9 mouse cellular contexts compared by ENCODE assay signal in the genomic region with DNA sequence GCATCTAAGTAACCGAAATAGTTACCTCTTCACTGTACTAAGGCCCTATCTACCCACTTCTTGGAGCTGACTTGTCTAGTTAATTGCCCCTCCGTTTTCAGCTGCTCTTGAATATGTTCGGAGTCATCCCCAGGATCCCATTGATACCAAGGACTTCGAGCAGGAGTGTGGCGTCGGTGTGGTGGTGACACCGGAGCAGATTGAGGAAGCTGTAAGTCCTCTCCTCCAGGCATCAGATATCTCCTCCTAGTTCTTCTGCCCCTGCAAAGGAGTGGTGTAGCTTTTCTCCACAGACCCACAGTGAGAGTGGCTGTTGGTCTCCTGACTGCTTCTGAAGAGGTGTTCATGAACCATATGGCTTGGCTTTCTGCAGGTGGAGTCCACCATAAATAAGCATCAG. TPM values are rescaled to one million over a fixed set of nuclear protein-coding genes. Genes with fewer than 3 reads are reported as not detected.
DNase-seq lines count a peak whose midpoint lies in the region; ATAC-seq and TF ChIP-seq lines count a peak whose summit lies in the region.
"Had no signal": no experiment of that assay in that cellular context is flagged by ENCODE, and none has a peak within 500 bp of the region (broad histone marks: within the 10 kb centered on the region; RNA-seq: fewer than 3 reads in every experiment).

No protein-coding gene starts in this region.

- WGBS in heart, embryonic 11.5 days (ENCODE audit: insufficient replicate concordance), result 83% methylated on average over 7 of the region's 7 CpGs
- WGBS in hindbrain, embryonic 12.5 days, result 89% methylated on average over 7 of the region's 7 CpGs
- WGBS in midbrain, embryonic 12.5 days, result 87% methylated on average over 7 of the region's 7 CpGs

- H3K27me3 ChIP-seq in heart, embryonic 11.5 days (ENCODE audit: control insufficient read depth, insufficient read depth, low read length), result no peaks in the 10 kb centered on the region
- H3K27me3 ChIP-seq in MEL (ENCODE audit: control insufficient read depth in 1 of 2, insufficient read depth in 2 of 2, low read length in 2 of 2), result no peaks in the 10 kb centered on the region
- no peaks in the 10 kb centered on the region for H3K27me3 ChIP-seq in hindbrain, embryonic 12.5 days
- no peaks in the 10 kb centered on the region for H3K27me3 ChIP-seq in midbrain, embryonic 12.5 days

- H3K9me3 ChIP-seq in heart, embryonic 11.5 days (replicated peaks; ENCODE audit: control insufficient read depth, low read length), result no peaks in the 10 kb centered on the region
- H3K9me3 ChIP-seq in MEL (replicated peaks; ENCODE audit: insufficient read depth, low read length), result no peaks in the 10 kb centered on the region
- no peaks in the 10 kb centered on the region for H3K9me3 ChIP-seq in hindbrain, embryonic 12.5 days (replicated peaks)
- H3K9me3 ChIP-seq in midbrain, embryonic 12.5 days, result no peaks in the 10 kb centered on the region

- H3K36me3 ChIP-seq in heart, embryonic 11.5 days (ENCODE audit: control insufficient read depth, insufficient read depth, low read length), result peaks cover 23% of the 10 kb centered on the region
- peaks cover 5 to 10% of the 10 kb centered on the region in 2 experiments for H3K36me3 ChIP-seq in MEL (ENCODE audit: control insufficient read depth in 1 of 2, insufficient read depth in 2 of 2, low read length in 2 of 2)
- peaks cover 42% of the 10 kb centered on the region for H3K36me3 ChIP-seq in hindbrain, embryonic 12.5 days
- H3K36me3 ChIP-seq in midbrain, embryonic 12.5 days, result peaks cover 45% of the 10 kb centered on the region

- DNase-seq in heart, adult 8-10 months (ENCODE audit: low spot score), result no peak
- DNase-seq in MEL (ENCODE audit: low read depth, low spot score), result peak; percentile 69
- no peak for DNase-seq in c-Kit-positive CD71-positive TER-119-positive erythroid progenitor cells, embryonic 14.5 days (ENCODE audit: low spot score)
- no peak for DNase-seq in lung, postnatal 25 days (ENCODE audit: low spot score)
- no peak for DNase-seq in kidney, postnatal 36 days
- DNase-seq: cerebellum, postnatal 36 days had no signal

- TF ChIP-seq POLR2A in MEL (IDR thresholded peaks at IDR 0.05; ENCODE audit: control insufficient read depth in 1 of 2, insufficient read depth in 1 of 2, low read depth in 1 of 2, low read length in 2 of 2, poor library complexity in 1 of 2), result no peak

- no peak for ATAC-seq in heart, embryonic 11.5 days (replicated peaks; ENCODE audit: insufficient number of reproducible peaks, low FRiP score, low TSS enrichment)
- ATAC-seq in hindbrain, embryonic 12.5 days (ENCODE audit: low FRiP score), result no peak
- no peak for ATAC-seq in midbrain, embryonic 12.5 days (ENCODE audit: low FRiP score, low read depth)

- no peak for TF ChIP-seq EP300 in MEL (IDR thresholded peaks at IDR 0.05; ENCODE audit: low read depth in 1 of 2, low read length in 2 of 2)

- peaks cover 15% of the 10 kb centered on the region for H3K79me2 ChIP-seq in MEL (ENCODE audit: control insufficient read depth, insufficient read depth, low read length, poor library complexity)

- TF ChIP-seq CTCF in MEL (IDR thresholded peaks at IDR 0.05 in 2 of 3, conservative IDR thresholded peaks at IDR 0.05 in 1 of 3; ENCODE audit: control insufficient read depth in 1 of 3, insufficient read depth in 1 of 3, low read depth in 2 of 3, low read length in 3 of 3, poor library complexity in 1 of 3, severe bottlenecking in 1 of 3), result no peak

- H3K27ac ChIP-seq in heart, embryonic 11.5 days (ENCODE audit: low read depth, low read length), result no peak overlapping the region
- peak overlapping the region; percentile 79 for H3K27ac ChIP-seq in MEL (ENCODE audit: control insufficient read depth, low read depth, low read length)
- no peak overlapping the region for H3K27ac ChIP-seq in hindbrain, embryonic 12.5 days
- H3K27ac ChIP-seq in midbrain, embryonic 12.5 days (replicated peaks), result no peak overlapping the region

- TF ChIP-seq RAD21 in MEL (IDR thresholded peaks at IDR 0.05; ENCODE audit: low read depth, low read length), result no peak

- H3K4me1 ChIP-seq in heart, embryonic 11.5 days (ENCODE audit: control insufficient read depth, insufficient read depth, low read length), result peaks cover 8% of the 10 kb centered on the region
- peaks cover 3 to 11% of the 10 kb centered on the region in 2 experiments for H3K4me1 ChIP-seq in MEL (ENCODE audit: control insufficient read depth in 1 of 2, insufficient read depth in 2 of 2, low read length in 2 of 2)
- peaks cover 18% of the 10 kb centered on the region for H3K4me1 ChIP-seq in hindbrain, embryonic 12.5 days
- H3K4me1 ChIP-seq in midbrain, embryonic 12.5 days, result peaks cover 18% of the 10 kb centered on the region

- H3K4me3 ChIP-seq in heart, embryonic 11.5 days (ENCODE audit: low read depth, low read length), result peak overlapping the region; percentile 73
- peak overlapping the region; percentile 80 to 86 for H3K4me3 ChIP-seq in MEL (ENCODE audit: control insufficient read depth in 1 of 2, insufficient read depth in 1 of 2, low read depth in 2 of 2, low read length in 2 of 2)
- peak overlapping the region; percentile 69 for H3K4me3 ChIP-seq in hindbrain, embryonic 12.5 days
- peak overlapping the region; percentile 72 for H3K4me3 ChIP-seq in midbrain, embryonic 12.5 days

- H3K9ac ChIP-seq in heart, embryonic 11.5 days (ENCODE audit: low read depth, low read length), result peak overlapping the region; percentile 86
- H3K9ac ChIP-seq in MEL (ENCODE audit: control insufficient read depth, low read depth, low read length, poor library complexity, severe bottlenecking), result peak overlapping the region; percentile 81
- H3K9ac ChIP-seq in hindbrain, embryonic 12.5 days, result peak overlapping the region; percentile 64; the same call in 1 of the 2 replicates
- H3K9ac ChIP-seq in midbrain, embryonic 12.5 days (replicated peaks), result peak overlapping the region; percentile 69

- peak overlapping the region; percentile 95 for H3K4me2 ChIP-seq in heart, embryonic 11.5 days
- H3K4me2 ChIP-seq in hindbrain, embryonic 12.5 days (replicated peaks), result peak overlapping the region; percentile 88
- peak overlapping the region; percentile 84 for H3K4me2 ChIP-seq in midbrain, embryonic 12.5 days (replicated peaks)

TF ChIP-seq in MEL, 35 proteins besides CTCF, POLR2A, EP300 and RAD21:
- peak; percentile 71; the same call in 1 of the 2 replicates for TF ChIP-seq TBP (IDR thresholded peaks at IDR 0.05; ENCODE audit: low read depth, low read length)
- 0 out of 2 replicates have a peak, but pooled peaks have one; percentile 42 for TF ChIP-seq CHD1 (IDR thresholded peaks at IDR 0.05; ENCODE audit: low read depth, low read length)
- TF ChIP-seq TAL1 (IDR thresholded peaks at IDR 0.05; ENCODE audit: low read length), result no peak
- 0 out of 2 replicates have a peak, but pooled peaks have one; percentile 34 for TF ChIP-seq GATA1 (IDR thresholded peaks at IDR 0.05; ENCODE audit: low read depth, low read length)

RNA-seq across cellular contexts. Expression of gene Qars, which starts 1.3 kb away (rescaled TPM):
- polyA plus RNA-seq in heart, embryonic 11.5 days (2014; fragmentation: Nextera tagmentation; extraction: Ambion mirVana), result 86.7 and 89.6 TPM in 2 replicates
- 10 to 100 TPM; 76.7 to 84.2 (median 80.1) TPM for total RNA-seq in heart, adult 8-10 months (2022)
- total RNA-seq in MEL (2012; rRNA removed), result 267 and 286 TPM in 2 replicates
- 100 to 1,000 TPM in 1 of 2 experiments, not detected in 1; 407 TPM for polyA plus RNA-seq in MEL (2012; ENCODE audit: insufficient read depth in 1 of 2, insufficient read length in 2 of 2, low read depth in 1 of 2, low replicate concordance in 2 of 2, missing spikeins in 1 of 2)
- polyA plus RNA-seq in hindbrain, embryonic 12.5 days (2016; fragmentation: Nextera tagmentation; extraction: Ambion mirVana), result 82.9 and 94.0 TPM in 2 replicates
- 83.7 and 86.3 TPM in 2 replicates for polyA plus RNA-seq in midbrain, embryonic 12.5 days (2016; fragmentation: Nextera tagmentation; extraction: Ambion mirVana)

RNA-seq across cellular contexts. Expression of gene Qrich1, which starts 7.8 kb away (rescaled TPM):
- polyA plus RNA-seq in heart, embryonic 11.5 days (2014; fragmentation: Nextera tagmentation; extraction: Ambion mirVana), result 103 and 109 TPM in 2 replicates
- total RNA-seq in heart, adult 8-10 months (2022), result 10 to 100 TPM; 55.6 to 70.2 (median 61.7) TPM
- total RNA-seq in MEL (2012; rRNA removed), result 122 and 126 TPM in 2 replicates
- 100 to 1,000 TPM in 1 of 2 experiments, 10 to 100 TPM in 1; 84.5 to 161 TPM for polyA plus RNA-seq in MEL (2012; ENCODE audit: insufficient read depth in 1 of 2, insufficient read length in 2 of 2, low read depth in 1 of 2, low replicate concordance in 2 of 2, missing spikeins in 1 of 2)
- polyA plus RNA-seq in hindbrain, embryonic 12.5 days (2016; fragmentation: Nextera tagmentation; extraction: Ambion mirVana), result 162 and 171 TPM in 2 replicates
- 175 and 178 TPM in 2 replicates for polyA plus RNA-seq in midbrain, embryonic 12.5 days (2016; fragmentation: Nextera tagmentation; extraction: Ambion mirVana)

RNA-seq across cellular contexts. Expression of gene Usp19, which starts 18.4 kb away (rescaled TPM):
- 48.9 and 57.4 TPM in 2 replicates for polyA plus RNA-seq in heart, embryonic 11.5 days (2014; fragmentation: Nextera tagmentation; extraction: Ambion mirVana)
- 100 to 1,000 TPM in 3 of 4 experiments, 10 to 100 TPM in 1; 92.9 to 109 (median 102) TPM for total RNA-seq in heart, adult 8-10 months (2022)
- 69.0 and 76.1 TPM in 2 replicates for total RNA-seq in MEL (2012; rRNA removed)
- polyA plus RNA-seq in MEL (2012; ENCODE audit: insufficient read depth in 1 of 2, insufficient read length in 2 of 2, low read depth in 1 of 2, low replicate concordance in 2 of 2, missing spikeins in 1 of 2), result 100 to 1,000 TPM in 1 of 2 experiments, not detected in 1; 162 TPM
- 107 and 112 TPM in 2 replicates for polyA plus RNA-seq in hindbrain, embryonic 12.5 days (2016; fragmentation: Nextera tagmentation; extraction: Ambion mirVana)
- 111 and 116 TPM in 2 replicates for polyA plus RNA-seq in midbrain, embryonic 12.5 days (2016; fragmentation: Nextera tagmentation; extraction: Ambion mirVana)

RNA-seq across cellular contexts. Expression of gene Lamb2, which starts 29.2 kb away (rescaled TPM):
- polyA plus RNA-seq in heart, embryonic 11.5 days (2014; fragmentation: Nextera tagmentation; extraction: Ambion mirVana), result 22.7 and 30.4 TPM in 2 replicates
- total RNA-seq in heart, adult 8-10 months (2022), result 100 to 1,000 TPM; 342 to 366 (median 351) TPM
- total RNA-seq in MEL (2012; rRNA removed), result 0.56 and 0.58 TPM in 2 replicates
- under 1 TPM in 1 of 2 experiments, not detected in 1; 0.84 TPM for polyA plus RNA-seq in MEL (2012; ENCODE audit: insufficient read depth in 1 of 2, insufficient read length in 2 of 2, low read depth in 1 of 2, low replicate concordance in 2 of 2, missing spikeins in 1 of 2)
- 44.1 and 44.8 TPM in 2 replicates for polyA plus RNA-seq in hindbrain, embryonic 12.5 days (2016; fragmentation: Nextera tagmentation; extraction: Ambion mirVana)
- 42.2 and 44.0 TPM in 2 replicates for polyA plus RNA-seq in midbrain, embryonic 12.5 days (2016; fragmentation: Nextera tagmentation; extraction: Ambion mirVana)

RNA-seq across cellular contexts. Expression of gene Klhdc8b, which starts 47.4 kb away (rescaled TPM):
- polyA plus RNA-seq in heart, embryonic 11.5 days (2014; fragmentation: Nextera tagmentation; extraction: Ambion mirVana), result 58.1 and 71.8 TPM in 2 replicates
- 1 to 10 TPM; 3.9 to 6.7 (median 5.8) TPM for total RNA-seq in heart, adult 8-10 months (2022)
- 48.0 and 71.9 TPM in 2 replicates for total RNA-seq in MEL (2012; rRNA removed)
- polyA plus RNA-seq in MEL (2012; ENCODE audit: insufficient read depth in 1 of 2, insufficient read length in 2 of 2, low read depth in 1 of 2, low replicate concordance in 2 of 2, missing spikeins in 1 of 2), result 10 to 100 TPM; 57.3 to 77.2 TPM
- 57.7 and 57.9 TPM in 2 replicates for polyA plus RNA-seq in hindbrain, embryonic 12.5 days (2016; fragmentation: Nextera tagmentation; extraction: Ambion mirVana)
- polyA plus RNA-seq in midbrain, embryonic 12.5 days (2016; fragmentation: Nextera tagmentation; extraction: Ambion mirVana), result 60.7 and 72.1 TPM in 2 replicates
